Mouse (Mus musculus): ENCODE results near the gene Fhl4. TPM values are rescaled to one million over a fixed set of nuclear protein-coding genes. Genes with fewer than 3 reads are reported as not detected.

The Fhl4 gene
- polyA plus RNA-seq (2012), result not detected in 2 replicates

DNA sequence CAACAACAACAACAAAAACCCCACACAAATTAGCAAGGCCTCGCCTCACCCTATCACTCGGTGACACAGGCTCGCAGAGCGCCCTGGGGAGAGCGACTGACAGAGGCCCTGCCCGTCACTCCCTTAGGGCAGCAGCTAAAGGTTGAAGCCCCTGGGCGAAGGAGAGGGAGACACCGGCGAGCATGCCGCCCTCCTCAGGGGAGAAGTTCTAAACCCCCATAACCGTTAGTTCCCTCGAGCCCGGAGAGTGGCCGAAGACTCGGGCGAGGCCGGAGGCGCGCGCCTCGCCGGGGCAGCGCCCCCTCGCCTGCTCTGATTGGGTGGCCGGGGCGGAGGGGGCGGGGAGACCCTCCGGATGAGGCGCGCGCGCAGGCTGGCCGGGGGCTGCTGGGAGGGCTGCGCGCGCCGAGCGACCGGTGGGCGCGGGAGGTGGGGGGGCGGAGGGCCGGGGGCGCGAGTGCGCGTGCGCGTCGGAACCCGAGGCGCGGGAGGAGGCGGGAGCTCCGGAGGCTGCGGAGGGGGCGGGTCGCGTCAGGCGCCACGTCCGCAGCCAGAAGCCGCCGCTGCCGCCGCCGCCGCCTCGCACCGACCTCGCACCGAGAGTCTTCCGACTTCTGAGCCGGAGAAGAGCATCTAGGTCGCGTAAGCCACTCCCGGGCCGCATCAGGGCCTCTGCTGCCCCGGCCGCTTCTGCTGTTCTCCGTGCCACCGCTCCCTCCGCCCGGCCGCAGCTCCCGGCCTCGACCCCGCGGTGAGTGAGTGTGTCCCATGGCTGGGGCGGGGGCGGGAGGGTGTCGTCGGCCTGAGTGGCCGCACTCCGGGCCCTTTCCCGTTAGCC, at the start of gene Fhl4, which contains the start of gene Tmem263:
Gene Fhl4, minus strand, starts transcription at position 249 of the 838 bp plus-strand sequence.
Gene Tmem263, plus strand, starts transcription at position 381 of the 838 bp plus-strand sequence.
- Histone ChIP-seq H3K4me1 (ENCODE audit: control insufficient read depth) (peaks cover 26% of the 10 kb centered on the region), H3K4me3 (replicated peaks) (peak within 1 kb of the TSS; percentile 88), H3K27me3 (ENCODE audit: control insufficient read depth) (no peaks in the 10 kb centered on the region), H3K36me3 (ENCODE audit: control insufficient read depth) (no peaks in the 10 kb centered on the region), H3K9me3 (ENCODE audit: control insufficient read depth, low read length) (no peaks in the 10 kb centered on the region)
- TF ChIP-seq GATA1 (IDR thresholded peaks at IDR 0.05; ENCODE audit: low read length) (no peak), TAL1 (IDR thresholded peaks at IDR 0.05; ENCODE audit: low read length) (no peak)

DNA sequence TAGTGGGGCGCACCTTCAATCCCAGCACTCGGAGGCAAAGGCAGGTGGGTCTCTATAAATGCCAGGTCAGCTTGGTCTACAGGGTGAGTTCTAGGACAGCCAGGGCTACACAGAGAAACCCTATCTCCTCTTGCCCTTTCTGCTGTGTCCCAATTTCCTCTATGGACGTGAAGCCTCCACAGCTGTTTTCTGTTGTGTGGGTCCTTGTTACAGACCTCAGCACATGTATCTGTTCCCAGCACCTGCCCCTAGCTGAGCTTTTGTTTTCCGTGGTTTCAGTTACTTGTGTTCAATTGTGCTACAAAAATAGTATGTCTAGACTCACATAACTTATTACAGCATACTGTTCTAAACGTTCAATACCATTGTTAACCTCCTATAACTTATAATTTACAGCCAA, 46.9 kb upstream of the Fhl4 start:
- no peak overlapping the region for H3K4me3 ChIP-seq (replicated peaks)
- H3K27me3 ChIP-seq (ENCODE audit: control insufficient read depth), result no peaks in the 10 kb centered on the region
- TF ChIP-seq TAL1 (IDR thresholded peaks at IDR 0.05; ENCODE audit: low read length) (no peak), GATA1 (IDR thresholded peaks at IDR 0.05; ENCODE audit: low read length) (no peak)
- H3K4me1 ChIP-seq (ENCODE audit: control insufficient read depth), result no peaks in the 10 kb centered on the region
- H3K9me3 ChIP-seq (ENCODE audit: control insufficient read depth, low read length), result no peaks in the 10 kb centered on the region
- H3K36me3 ChIP-seq (ENCODE audit: control insufficient read depth), result peaks cover 5% of the 10 kb centered on the region

DNA sequence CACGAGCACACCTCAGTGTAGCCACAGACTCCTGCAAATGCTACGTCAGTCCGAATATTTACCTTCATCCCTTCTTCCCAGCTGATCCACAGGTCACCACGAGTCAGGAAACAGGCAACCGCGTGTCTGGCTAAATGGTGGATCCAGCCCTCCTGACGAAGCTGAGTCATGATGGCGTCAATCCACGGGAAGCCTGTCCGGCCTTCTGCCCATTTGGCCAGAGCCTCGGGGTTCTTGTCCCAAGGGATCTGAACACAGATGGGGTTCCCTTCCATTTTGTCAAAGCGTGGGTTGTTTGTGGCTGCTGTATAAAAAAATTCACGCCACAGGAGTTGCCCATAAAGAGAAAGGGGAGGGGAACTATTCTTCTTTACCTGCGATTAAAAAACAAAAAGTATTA, 44.0 kb upstream of the Fhl4 start:
- no peaks in the 10 kb centered on the region for H3K27me3 ChIP-seq (ENCODE audit: control insufficient read depth)
- TF ChIP-seq TAL1 (IDR thresholded peaks at IDR 0.05; ENCODE audit: low read length) (no peak), GATA1 (IDR thresholded peaks at IDR 0.05; ENCODE audit: low read length) (no peak)
- H3K4me1 ChIP-seq (ENCODE audit: control insufficient read depth), result no peaks in the 10 kb centered on the region
- no peak overlapping the region for H3K4me3 ChIP-seq (replicated peaks)
- peaks cover 5% of the 10 kb centered on the region for H3K36me3 ChIP-seq (ENCODE audit: control insufficient read depth)
- no peaks in the 10 kb centered on the region for H3K9me3 ChIP-seq (ENCODE audit: control insufficient read depth, low read length)

DNA sequence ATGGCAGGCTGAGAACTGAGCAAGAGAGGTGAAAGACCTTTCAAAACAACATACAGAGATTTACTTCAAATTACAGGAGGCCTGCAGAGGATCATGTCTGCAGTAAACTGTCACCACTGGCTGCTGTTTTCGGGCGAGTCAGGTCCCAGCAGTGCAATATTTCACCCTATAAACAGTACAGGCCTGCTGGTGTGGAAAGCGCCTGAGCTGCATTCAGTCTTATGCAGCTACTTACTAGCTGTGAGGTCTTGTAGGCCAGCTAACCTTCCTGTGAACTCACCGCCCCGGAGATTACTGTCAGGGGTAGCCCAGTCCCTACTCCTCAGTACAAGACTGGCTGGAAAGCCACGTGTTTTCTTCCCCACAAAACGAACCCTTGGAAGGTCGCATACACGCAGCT, 39.2 kb upstream of the Fhl4 start:
- no peak overlapping the region for H3K4me3 ChIP-seq (replicated peaks)
- TF ChIP-seq TAL1 (IDR thresholded peaks at IDR 0.05; ENCODE audit: low read length) (no peak), GATA1 (IDR thresholded peaks at IDR 0.05; ENCODE audit: low read length) (no peak)
- no peaks in the 10 kb centered on the region for H3K9me3 ChIP-seq (ENCODE audit: control insufficient read depth, low read length)
- H3K27me3 ChIP-seq (ENCODE audit: control insufficient read depth), result no peaks in the 10 kb centered on the region
- H3K4me1 ChIP-seq (ENCODE audit: control insufficient read depth), result no peaks in the 10 kb centered on the region
- peaks cover 3% of the 10 kb centered on the region for H3K36me3 ChIP-seq (ENCODE audit: control insufficient read depth)

DNA sequence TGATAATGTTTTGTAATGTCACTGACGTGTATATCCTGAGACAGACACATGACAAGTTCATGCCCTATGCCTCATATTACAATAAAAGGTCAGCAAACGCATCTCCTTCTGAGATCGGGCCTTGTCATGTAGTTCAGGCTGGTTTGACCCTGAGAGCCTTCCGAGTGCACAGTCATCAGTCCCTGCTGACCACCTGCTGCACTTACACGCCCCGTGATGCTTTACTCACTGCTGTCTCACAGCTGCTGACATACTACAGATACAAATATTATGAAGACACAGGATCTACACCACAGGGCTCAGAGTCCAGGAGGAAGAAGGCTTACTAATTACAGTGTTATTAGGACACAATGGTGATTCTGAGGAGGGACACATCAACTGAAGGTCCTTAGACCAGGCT, 34.3 kb upstream of the Fhl4 start:
- no peak for TF ChIP-seq TAL1 (IDR thresholded peaks at IDR 0.05; ENCODE audit: low read length)
- TF ChIP-seq GATA1 (IDR thresholded peaks at IDR 0.05; ENCODE audit: low read length), result no peak

DNA sequence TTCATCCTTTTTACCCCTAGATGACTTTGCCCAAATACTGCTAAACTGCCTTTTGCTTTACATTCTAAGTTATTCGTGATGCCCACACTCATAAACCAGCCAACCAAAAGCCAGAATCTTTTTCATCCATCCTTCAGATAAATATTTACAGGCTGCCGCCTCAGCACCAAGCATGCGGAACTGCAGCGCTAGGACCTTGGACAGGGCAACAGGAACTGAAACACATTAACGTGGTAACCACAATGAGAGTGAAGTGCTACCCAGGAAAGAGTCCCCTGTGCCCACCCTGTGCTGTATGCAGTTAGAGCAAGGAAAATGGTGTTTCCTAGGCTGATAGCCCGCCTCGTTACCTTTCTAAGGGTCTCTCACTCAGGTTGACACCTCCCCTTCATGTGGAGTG, 26.2 kb upstream of the Fhl4 start:
- Histone ChIP-seq H3K4me1 (ENCODE audit: control insufficient read depth) (peaks cover 21% of the 10 kb centered on the region), H3K9me3 (ENCODE audit: control insufficient read depth, low read length) (no peaks in the 10 kb centered on the region; the same call in 1 of the 2 replicates), H3K36me3 (ENCODE audit: control insufficient read depth) (peaks cover under 1% of the 10 kb centered on the region), H3K4me3 (replicated peaks) (peak overlapping the region; percentile 65), H3K27me3 (ENCODE audit: control insufficient read depth) (no peaks in the 10 kb centered on the region)
- TF ChIP-seq TAL1 (IDR thresholded peaks at IDR 0.05; ENCODE audit: low read length) (no peak), GATA1 (IDR thresholded peaks at IDR 0.05; ENCODE audit: low read length) (no peak)

More for the DNA sequence above, 34.3 kb upstream of the Fhl4 start:
- no peaks in the 10 kb centered on the region for H3K27me3 ChIP-seq (ENCODE audit: control insufficient read depth)
- H3K9me3 ChIP-seq (ENCODE audit: control insufficient read depth, low read length), result no peaks in the 10 kb centered on the region
- peaks cover 3% of the 10 kb centered on the region; the same call in 1 of the 2 replicates for H3K36me3 ChIP-seq (ENCODE audit: control insufficient read depth)
- no peak overlapping the region for H3K4me3 ChIP-seq (replicated peaks)
- H3K4me1 ChIP-seq (ENCODE audit: control insufficient read depth), result no peaks in the 10 kb centered on the region

DNA sequence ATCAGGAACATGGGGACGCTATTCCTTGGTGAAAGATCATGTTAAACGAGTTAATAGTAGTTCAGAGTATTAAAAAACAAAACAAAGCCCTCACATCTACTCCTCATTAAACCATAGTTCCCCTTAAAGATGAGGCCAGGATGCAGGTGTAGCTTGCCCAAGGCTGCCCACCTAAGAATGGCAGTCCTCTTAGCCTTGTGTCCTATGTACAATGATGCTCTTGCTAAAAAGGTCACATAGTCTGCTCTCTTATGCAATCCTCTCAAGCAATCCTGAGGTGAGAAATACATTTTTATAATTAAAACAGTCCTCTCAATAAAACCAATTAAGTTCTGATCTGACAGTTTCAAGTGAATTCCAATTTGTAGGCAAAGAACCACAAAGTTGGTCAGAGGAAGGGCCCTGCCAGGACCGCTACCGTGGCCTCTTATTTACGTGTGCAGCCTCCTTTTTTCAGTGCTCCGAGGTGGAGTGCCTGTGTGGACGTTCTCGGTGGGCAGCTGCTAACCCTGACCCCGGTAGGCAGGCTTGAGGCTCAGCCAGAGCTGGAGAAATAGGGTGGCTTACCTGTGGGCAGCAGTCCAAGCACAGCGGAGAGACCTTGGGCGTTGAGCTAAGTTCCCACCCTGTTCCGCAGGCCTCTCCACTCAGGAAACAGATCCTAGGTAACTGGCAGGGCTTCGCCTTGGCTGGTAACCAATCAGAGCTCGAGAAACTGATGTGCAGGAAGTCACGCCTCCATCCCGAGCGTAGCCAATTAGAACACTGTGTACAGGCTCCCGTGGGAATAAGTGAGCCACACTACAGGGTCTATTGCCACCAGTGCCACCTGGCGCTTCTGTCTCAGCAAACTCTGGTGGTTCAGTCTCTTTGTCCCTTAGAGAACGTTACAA, 25.3 kb upstream of the Fhl4 start, which contains the start of gene Mterf2:
Gene Mterf2, minus strand, starts transcription at position 633 of the 893 bp plus-strand sequence.
- Histone ChIP-seq H3K9me3 (ENCODE audit: control insufficient read depth, low read length) (no peaks in the 10 kb centered on the region; the same call in 1 of the 2 replicates), H3K36me3 (ENCODE audit: control insufficient read depth) (no peaks in the 10 kb centered on the region; the same call in none of the 2 replicates), H3K4me1 (ENCODE audit: control insufficient read depth) (peaks cover 21% of the 10 kb centered on the region), H3K27me3 (ENCODE audit: control insufficient read depth) (no peaks in the 10 kb centered on the region), H3K4me3 (replicated peaks) (peak within 1 kb of the TSS; percentile 65)
- TF ChIP-seq TAL1 (IDR thresholded peaks at IDR 0.05; ENCODE audit: low read length), result no peak
- TF ChIP-seq GATA1 (IDR thresholded peaks at IDR 0.05; ENCODE audit: low read length), result no peak

DNA sequence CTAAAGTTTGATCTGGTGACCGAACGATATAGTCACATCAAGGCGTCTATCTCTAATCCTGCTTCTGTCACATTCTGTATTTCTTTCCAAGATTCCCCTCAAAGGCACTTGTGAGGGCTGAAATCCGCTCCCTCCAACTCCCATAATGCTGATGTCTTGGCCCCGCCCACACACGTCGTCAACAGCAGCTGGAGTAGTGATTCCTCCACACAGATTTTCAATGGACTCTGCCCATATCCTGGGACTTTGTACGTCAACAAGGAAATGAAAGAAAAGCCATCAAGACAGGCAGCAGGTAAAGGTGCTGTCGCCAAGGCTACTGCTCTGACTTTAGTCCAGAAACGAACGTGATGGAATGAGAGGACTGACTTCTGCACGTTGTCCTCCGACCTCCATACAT, 22.9 kb upstream of the Fhl4 start:
- TF ChIP-seq GATA1 (IDR thresholded peaks at IDR 0.05; ENCODE audit: low read length) (no peak), TAL1 (IDR thresholded peaks at IDR 0.05; ENCODE audit: low read length) (no peak)
- H3K36me3 ChIP-seq (ENCODE audit: control insufficient read depth), result peaks cover 16% of the 10 kb centered on the region
- H3K9me3 ChIP-seq (ENCODE audit: control insufficient read depth, low read length), result no peaks in the 10 kb centered on the region; the same call in 1 of the 2 replicates
- H3K27me3 ChIP-seq (ENCODE audit: control insufficient read depth), result no peaks in the 10 kb centered on the region
- peaks cover 21% of the 10 kb centered on the region for H3K4me1 ChIP-seq (ENCODE audit: control insufficient read depth)
- H3K4me3 ChIP-seq (replicated peaks), result no peak overlapping the region

DNA sequence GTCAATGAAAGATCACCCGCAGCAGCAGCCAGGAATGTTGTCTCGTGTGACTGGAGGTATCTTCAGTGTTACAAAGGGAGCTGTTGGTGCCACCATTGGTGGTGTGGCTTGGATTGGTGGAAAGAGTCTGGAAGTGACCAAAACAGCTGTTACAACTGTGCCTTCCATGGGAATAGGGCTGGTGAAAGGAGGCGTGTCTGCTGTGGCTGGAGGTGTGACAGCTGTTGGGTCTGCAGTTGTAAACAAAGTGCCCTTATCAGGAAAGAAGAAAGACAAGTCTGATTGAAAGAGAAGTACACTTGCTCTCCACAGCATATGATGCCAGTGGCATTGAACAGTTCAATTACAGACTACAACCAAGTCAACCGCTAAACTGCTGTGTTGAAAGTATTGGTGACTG, 12.1 kb upstream of the Fhl4 start:
- Histone ChIP-seq H3K4me1 (ENCODE audit: control insufficient read depth) (no peaks in the 10 kb centered on the region), H3K27me3 (ENCODE audit: control insufficient read depth) (no peaks in the 10 kb centered on the region), H3K9me3 (ENCODE audit: control insufficient read depth, low read length) (no peaks in the 10 kb centered on the region), H3K36me3 (ENCODE audit: control insufficient read depth) (peaks cover 21% of the 10 kb centered on the region), H3K4me3 (replicated peaks) (no peak overlapping the region)
- TF ChIP-seq GATA1 (IDR thresholded peaks at IDR 0.05; ENCODE audit: low read length), result no peak
- no peak for TF ChIP-seq TAL1 (IDR thresholded peaks at IDR 0.05; ENCODE audit: low read length)
